Mouse (Mus musculus): ENCODE results near the gene Slu7.

- no peak for TF ChIP-seq POLR2A (IDR thresholded peaks at IDR 0.05; ENCODE audit: control insufficient read depth, low read depth, low read length)
- no peak for TF ChIP-seq CTCF (IDR thresholded peaks at IDR 0.05; ENCODE audit: control insufficient read depth, insufficient read depth, insufficient replicate concordance, low read depth, low read length)
These were observed 45.1 kb upstream of the Slu7 start for GRCm38 (mm10) chr11:43388122-43389097.
